Mouse (Mus musculus) T-helper 17 cell (primary cell): ENCODE measurements at regions not wholly inside any gene's neighbourhood (a gene's known extent, or its start where the extent isn't known, plus 50 kb on each side); places are given as distances from the start of the nearest gene placed in this dataset.

Source experiments
- in situ Hi-C, 2 experiments: fragments of 300-600 bp; cut with MboI, MseI; formaldehyde crosslinking; loops; 1 replicate in 1 of 2; 2 replicates in 1 of 2; pipeline ENCODE4 v1.15.1; 2025; ENCODE audit warnings: high pct_unique_total_duplicates in 2 of 2

DNA sequence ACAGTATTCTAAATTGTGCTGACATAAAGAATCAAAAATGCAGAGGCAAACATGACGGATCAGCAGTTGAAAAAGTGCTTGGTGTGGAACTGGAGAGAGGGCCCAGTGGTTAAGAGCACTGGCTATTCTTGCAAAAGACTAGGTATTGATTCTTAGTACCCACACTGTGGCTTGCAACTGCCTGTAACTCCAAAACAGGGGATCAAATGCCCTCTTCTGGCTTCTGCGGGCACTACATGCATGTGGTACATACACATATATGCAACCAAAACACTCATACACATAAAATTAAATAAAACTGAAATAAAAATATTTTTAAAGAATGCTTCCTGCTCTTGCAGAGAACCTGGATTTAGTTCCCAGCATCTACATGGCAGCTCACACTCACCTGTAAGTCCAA lies 163.7 kb upstream of the Smim15 start:
- in situ Hi-C loops = loop anchor here in 1 of 2 experiments (5.0 kb wide), 1 partner anchor 162 kb away; the partner anchor contains the start of gene Smim15

DNA sequence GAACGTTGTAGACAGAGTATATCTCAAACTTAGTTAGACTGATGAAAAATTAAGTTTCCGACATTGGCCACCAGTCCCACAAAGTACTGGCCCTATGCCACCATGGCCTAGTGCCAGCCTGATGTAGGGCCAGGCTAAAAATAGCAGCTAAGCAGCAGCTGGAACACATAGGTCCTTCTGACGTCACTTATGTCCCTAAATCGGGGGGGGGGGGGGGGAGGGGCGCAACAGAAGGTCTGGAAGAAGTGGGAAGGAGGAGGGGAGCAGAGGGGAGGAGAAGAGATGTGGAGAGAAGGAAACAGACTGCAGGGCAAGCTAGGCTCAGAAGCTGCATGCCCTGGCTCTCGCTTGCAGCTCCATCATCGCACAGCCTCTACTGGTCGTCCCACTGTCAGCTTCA lies 164.7 kb upstream of the Smim15 start:
- in situ Hi-C loops = no loop called here

- in situ Hi-C loops = no loop called here
Measured at GRCm38 (mm10) chr13:107878980-107879379, 165.3 kb upstream of the Smim15 start.

DNA sequence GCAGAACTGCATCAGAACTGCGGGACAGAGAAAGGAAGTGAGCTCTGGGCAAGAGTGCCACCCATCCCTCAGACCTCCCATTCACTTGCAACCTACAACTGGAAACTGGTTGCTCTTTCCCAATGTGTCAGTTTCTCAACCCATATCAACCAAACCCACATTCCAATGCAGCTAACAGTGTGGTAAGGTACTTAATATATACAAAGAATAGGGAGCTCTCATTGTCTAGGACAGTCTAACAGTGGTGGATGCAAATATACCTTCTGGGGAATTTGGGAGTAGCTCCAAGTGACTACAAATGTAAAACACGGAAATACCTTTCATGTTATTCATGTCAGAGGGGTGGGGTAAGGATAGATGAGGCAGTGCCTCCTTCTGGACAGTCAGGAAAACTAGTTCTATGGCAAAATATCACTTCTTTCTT lies 171.0 kb upstream of the Smim15 start:
- in situ Hi-C loops = no loop called here

DNA sequence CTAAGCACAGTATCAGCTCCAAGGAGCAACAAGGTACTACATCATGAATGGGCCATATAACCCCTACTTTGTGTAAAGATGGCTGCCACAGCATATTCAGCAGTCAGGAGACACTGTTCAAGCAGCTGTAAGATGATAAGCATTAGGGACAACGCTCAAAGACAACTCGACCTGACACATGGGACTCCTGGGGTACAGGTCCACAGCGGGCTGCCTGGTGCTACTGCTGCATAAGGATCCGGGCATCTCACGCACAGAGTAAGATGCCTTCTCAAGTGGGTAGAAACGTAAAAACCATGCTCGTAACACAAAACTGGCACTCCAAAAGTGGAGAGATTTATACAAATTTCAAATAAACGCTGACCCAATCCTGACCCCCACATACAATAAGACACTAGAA lies 171.7 kb upstream of the Smim15 start:
- in situ Hi-C loops = no loop called here

DNA sequence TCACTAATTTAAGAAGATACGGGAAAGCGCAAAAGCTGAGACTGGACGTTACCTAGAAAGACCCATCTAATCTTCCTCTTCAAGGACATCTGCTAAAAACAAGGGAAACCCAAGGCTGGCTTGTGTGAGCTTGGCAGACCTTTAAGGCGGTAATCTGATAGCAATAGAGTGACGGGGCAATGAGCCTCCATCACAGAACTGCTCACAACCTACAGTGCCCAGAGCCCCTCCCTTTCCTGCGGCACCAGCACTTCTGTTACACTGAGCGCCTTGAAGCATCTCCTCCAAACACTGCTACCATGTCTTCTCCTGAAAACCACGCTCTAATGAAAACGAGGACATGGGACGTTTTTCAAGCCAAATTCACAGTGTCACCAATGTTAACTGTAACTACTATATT lies 172.1 kb upstream of the Smim15 start:
- in situ Hi-C loops = no loop called here

DNA sequence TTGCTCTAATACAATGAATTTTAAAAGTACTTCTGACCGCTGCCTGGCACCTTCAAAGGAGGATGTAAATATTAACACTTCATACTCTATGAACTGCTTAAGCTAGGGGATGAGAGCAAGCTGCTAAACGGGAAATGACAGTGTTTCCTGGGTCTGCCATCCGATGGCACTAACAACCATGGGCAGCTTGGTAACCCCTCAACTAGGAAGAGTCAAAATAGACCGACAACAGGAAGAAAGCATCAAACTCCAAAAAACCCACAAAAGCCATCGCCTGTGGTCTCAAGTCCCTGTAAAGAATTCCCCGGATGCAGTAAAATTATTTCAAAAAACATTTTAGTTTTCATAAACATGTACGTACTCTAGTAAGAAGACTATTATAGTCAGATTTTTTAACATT lies 175.3 kb upstream of the Smim15 start:
- in situ Hi-C loops = loop anchor here in 1 of 2 experiments (5.0 kb wide), 1 partner anchor 37 kb away; no protein-coding TSS in a partner anchor

DNA sequence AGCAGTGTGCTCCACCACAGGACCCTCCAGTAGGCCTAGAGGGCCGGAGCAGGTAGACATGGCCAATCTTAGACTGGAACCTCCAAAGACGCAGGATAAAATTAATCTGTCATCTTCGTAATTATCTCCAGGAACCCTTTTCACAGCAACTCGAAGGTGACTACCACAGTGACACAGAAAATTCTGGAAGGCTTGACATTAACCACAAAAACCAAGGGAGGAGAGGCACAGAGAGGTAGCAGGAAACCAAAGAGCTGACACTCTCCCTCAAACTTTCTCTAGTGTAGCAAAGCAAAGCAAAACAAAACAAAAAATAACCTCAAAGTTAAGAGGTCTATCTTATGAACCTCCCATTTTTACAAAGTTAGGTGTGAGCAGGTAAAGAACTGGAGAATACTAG lies 177.4 kb upstream of the Smim15 start:
- in situ Hi-C loops = loop anchor here in 1 of 2 experiments (5.0 kb wide), 1 partner anchor 35 kb away; no protein-coding TSS in a partner anchor

GRCm38 (mm10) chr13:107862793-107863654 lies 181.2 kb upstream of the Smim15 start:
- in situ Hi-C loops = no loop called here

GRCm38 (mm10) chr13:107861384-107862134 lies 182.7 kb upstream of the Smim15 start:
- in situ Hi-C loops = no loop called here

DNA sequence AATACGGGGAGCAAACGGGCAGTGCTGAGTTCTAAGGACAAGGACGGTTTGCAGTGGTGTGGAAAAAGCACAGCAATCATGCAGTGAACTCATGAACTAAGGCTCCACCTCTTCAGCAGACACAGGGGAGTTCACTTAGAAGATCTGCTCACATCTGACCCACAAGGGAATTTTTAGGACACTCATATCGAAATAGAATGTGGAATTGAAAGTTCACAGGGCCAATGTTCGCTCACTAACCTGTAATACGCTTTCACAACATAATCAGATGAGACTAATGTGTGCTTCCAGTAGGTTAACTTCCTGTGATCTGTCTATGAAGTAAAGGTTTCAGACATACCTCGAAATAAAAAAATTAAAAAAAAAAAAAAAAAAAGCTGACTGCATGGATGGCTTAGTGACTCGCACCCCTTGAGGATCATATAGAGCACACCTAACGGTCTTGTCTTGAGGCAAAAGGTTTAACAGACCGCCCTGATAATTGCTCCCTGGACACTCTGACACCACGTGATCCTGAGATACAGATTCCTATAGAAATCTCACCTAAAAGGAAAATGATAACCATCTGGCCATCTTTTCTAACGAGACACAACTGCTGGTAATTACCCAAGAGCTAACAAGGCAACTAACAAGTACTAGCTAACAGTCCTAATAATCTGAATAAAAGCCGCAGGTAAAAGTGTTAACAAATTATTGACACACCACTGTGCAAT lies 187.0 kb upstream of the Smim15 start:
- in situ Hi-C loops = no loop called here

DNA sequence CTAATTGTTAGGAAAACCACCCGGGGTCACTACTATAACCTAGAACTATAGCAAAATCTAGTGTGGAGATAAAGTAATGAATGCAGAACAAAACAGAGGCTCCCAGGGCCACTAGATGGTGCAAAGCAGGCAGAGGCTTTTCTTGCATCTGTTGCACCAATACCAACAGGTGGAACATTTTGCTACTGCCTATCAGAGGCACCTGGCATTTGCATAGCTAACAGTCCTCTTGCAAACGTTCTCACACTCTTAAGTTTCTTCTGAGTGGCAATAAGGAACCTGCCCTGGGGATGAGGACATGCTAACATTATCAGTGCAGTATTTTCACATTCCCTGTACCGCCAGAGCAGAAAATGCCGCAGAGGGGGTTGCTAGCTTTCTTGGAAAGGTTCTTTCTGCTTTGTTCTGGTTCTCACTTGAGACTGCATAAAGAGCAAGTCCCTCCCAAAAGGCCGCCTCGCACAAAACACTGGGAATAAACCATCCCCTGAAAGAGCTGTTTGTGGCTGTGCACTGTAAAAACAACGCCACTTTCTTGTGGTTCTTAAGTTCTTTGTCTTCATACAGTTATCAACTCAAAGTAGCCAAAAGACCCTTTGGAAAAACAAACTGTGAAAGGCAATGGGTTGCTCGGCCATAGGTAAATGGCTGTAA lies 193.2 kb upstream of the Smim15 start:
- in situ Hi-C loops = no loop called here

- in situ Hi-C loops = no loop called here
Measured at GRCm38 (mm10) chr13:107848871-107849270, 195.4 kb upstream of the Smim15 start.

GRCm38 (mm10) chr13:107847179-107848012 lies 196.8 kb upstream of the Smim15 start:
- in situ Hi-C loops = no loop called here

GRCm38 (mm10) chr13:107846621-107847178 lies 197.5 kb upstream of the Smim15 start:
- in situ Hi-C loops = no loop called here

GRCm38 (mm10) chr13:107845838-107846237 lies 198.4 kb upstream of the Smim15 start:
- in situ Hi-C loops = no loop called here

DNA sequence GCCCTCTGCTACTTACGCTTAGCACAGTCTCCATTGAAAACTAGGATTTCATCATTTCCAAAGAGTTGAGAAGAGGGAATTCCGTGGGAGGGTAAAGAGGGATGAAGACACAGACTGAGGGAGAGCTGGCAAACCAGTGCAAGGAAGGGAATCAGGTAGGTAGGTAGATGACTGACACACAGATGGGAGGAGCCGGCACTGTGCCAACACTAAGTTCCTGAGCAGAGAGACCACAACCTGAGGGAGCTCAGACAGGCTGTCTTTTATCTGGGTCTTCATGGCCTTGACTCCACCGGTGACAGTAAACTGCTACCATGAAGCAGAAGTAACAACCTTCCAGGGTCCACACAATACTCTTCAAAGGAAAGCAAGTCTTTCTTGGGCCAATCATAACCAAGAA lies 200.2 kb upstream of the Smim15 start:
- in situ Hi-C loops = no loop called here

GRCm38 (mm10) chr13:107838126-107838715 lies 206.0 kb upstream of the Smim15 start:
- in situ Hi-C loops = no loop called here

- in situ Hi-C loops = no loop called here
Measured at GRCm38 (mm10) chr13:107837206-107837952, 206.9 kb upstream of the Smim15 start.
